Mouse (Mus musculus): ENCODE data around the gene Fam53b. TPM values are rescaled to one million over a fixed set of nuclear protein-coding genes. Genes with fewer than 3 reads are reported as not detected.

Fam53b gene
- polyA plus RNA-seq, 1 experiment from 2014 or later: 37.7 TPM

GRCm38 (mm10) chr7:132790447-132791219 lies 23.1 kb downstream of the Fam53b start:
- no peak for DNase-seq (ENCODE audit: low spot score)

GRCm38 (mm10) chr7:132788826-132789225 lies 24.9 kb downstream of the Fam53b start:
- no peak for DNase-seq (ENCODE audit: low spot score)

DNA sequence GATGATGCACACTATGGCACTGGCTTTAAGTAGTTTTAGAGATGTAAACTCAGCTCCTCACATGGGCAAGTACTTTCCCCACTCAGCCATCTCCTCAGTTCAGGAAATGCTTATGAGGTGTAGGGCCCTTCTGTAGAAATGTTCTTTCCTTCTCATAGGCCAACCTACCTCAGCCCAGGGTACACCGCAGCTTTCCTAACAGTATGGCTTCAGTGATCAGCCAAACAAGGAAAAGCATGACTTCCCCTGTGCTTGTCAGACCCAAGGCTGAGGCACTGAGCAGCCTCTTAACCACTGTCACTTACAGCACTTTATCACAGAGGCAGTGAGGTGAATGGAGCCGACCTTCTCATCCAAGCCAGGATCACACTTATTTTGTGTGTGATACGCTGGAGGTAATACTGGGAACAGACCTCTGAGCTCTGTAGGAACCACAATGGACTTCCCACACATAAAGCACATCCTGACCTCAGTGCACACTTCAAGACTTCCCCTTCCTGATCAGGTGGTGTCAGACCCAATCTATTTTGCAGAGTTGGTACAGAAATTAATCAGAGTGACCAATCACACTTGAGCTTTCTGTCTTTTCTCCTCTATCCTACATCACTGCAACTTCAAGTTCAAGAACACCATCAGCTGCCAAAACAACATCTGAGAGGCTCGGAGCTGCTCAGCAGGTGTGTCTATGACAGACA lies 26.0 kb downstream of the Fam53b start:
- DNase-seq (ENCODE audit: low spot score): no peak

DNA sequence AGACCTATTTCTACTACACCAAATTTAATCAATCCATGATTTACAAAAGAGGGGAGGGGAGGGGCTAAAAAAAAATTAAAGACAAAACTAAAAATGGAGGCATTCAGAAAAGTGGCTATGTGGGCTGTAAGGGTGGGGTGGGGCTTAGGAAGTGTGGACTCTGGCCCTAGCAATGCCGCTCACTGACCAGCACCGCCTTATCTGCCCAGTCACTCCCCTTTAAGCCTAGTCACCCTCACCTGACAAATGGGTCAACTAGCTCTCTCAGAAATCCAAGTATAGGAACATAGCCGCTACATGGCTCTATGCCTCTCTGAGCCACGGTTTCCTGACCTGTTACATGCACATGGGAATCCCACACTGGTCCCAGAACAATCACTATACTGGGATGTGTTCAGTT lies 26.7 kb downstream of the Fam53b start:
- no peak for DNase-seq (ENCODE audit: low spot score)

GRCm38 (mm10) chr7:132786522-132786921 lies 27.2 kb downstream of the Fam53b start:
- no peak for DNase-seq (ENCODE audit: low spot score)

DNA sequence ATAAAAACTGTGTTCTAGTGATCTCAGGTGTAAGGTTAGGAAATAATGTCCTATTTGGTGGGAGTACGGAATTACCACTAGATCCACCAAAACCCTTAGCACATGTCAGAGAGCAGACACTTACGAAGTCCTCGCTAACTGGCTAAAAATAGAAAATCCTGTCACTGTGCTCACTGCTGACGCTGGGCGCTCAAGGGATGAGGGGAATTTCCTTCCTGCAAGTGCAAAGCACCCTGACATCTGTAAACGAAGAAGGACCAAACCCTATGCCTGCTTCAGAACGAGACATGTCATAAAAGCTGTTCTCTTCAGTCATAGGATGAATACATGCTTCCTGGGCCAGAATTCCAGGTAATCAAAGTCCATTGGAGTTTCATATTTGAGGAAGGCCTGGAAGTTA lies 27.7 kb downstream of the Fam53b start:
- DNase-seq (ENCODE audit: low spot score): no peak

GRCm38 (mm10) chr7:132784101-132784500 lies 29.6 kb downstream of the Fam53b start:
- DNase-seq (ENCODE audit: low spot score): no peak

DNA sequence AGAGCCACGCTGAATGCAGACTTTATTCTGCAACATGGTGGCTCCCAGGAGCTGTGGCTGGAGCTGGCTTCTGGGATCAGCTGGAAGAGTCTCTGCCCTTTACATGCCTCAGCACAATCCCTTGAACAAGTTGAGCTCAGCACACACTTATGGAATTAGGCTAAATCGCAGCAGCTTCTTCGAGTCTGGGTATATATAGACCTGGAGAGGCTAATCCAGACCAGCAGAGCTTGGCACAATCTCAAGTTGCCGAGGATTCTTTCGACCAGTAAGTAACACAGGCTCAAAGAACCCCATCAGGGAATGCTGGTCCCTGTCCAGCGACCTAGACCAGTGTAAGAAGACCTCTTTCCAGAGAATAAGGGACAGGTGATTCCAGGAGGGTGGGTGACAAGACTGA lies 31.8 kb downstream of the Fam53b start:
- no peak for DNase-seq (ENCODE audit: low spot score)

DNA sequence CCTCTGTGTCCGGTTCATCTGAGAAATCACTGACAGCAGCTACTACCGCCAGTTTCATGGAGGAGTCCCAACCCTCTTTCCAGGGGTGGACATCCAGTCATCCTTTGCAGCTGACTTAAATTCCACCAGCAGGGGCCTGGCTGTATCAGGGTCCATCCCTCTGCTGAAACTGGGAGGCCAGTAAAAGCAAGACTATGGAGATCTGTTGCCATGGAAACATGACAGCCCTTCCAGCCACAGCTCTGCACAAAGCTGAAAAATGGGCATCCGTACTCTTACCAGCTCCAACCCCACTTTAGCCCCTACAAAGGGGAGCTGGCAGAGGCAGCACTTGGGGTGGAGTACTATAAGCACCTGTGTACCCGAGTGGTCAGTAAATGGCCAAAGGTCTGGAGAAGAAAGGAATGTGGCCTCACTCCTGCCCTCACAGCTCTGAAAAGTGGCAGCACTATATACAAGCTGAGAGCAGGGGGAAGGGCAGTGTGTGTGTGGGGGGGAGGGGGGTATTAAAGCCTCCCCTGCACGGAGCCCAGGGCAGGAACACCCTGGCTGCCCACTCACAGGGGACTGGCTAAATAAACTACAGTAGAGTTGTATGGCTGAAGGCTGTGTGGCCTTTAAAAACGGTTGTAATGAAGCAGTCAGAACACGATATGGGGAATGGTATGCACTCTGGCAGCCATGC lies 32.4 kb downstream of the Fam53b start:
- DNase-seq (ENCODE audit: low spot score): no peak

DNA sequence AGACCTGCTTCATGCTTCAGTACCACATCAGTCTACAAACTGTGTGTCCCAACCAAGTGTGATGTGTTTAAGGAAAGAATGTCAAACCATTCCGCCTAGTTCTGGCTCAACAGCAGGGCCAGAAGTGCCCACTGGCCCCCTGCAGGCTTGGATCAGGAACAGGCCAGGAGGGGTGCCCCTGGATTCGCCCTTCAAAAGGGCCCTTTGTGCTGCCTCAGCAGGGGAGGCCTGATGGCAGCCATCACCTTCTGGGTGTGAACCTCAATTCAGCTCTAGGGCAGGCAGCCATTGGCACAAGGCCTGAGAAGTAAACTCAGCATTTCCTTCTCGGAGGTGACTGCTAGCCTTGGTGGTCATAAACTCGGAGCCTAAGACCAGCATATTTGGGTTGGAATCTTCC lies 33.1 kb downstream of the Fam53b start:
- DNase-seq (ENCODE audit: low spot score): no peak

- DNase-seq (ENCODE audit: low spot score): no peak
Observed at GRCm38 (mm10) chr7:132778630-132779029, 35.1 kb downstream of the Fam53b start.

GRCm38 (mm10) chr7:132777728-132778453 lies 35.8 kb downstream of the Fam53b start:
- DNase-seq (ENCODE audit: low spot score): no peak

DNA sequence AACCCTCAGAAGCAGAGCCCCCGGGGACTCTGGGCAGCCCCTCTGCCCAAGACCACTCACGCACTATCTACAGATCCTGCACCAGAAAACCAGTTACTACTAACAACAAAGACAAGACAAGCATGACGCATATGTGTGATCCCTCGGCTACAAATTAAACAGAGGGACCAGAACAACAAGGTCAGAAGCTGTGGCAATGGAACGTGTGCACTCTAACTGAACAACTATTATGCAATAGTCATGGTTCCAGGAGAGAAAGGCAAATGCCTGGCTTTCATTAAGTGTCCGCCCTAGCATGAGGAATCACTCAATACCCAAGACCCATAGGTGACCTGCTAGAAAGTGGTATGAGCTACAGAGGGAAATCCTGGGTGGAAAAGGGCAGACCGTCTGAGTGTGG lies 36.6 kb downstream of the Fam53b start:
- no peak for DNase-seq (ENCODE audit: low spot score)

- DNase-seq (ENCODE audit: low spot score): no peak
Observed at GRCm38 (mm10) chr7:132776338-132777111, 37.2 kb downstream of the Fam53b start.

DNA sequence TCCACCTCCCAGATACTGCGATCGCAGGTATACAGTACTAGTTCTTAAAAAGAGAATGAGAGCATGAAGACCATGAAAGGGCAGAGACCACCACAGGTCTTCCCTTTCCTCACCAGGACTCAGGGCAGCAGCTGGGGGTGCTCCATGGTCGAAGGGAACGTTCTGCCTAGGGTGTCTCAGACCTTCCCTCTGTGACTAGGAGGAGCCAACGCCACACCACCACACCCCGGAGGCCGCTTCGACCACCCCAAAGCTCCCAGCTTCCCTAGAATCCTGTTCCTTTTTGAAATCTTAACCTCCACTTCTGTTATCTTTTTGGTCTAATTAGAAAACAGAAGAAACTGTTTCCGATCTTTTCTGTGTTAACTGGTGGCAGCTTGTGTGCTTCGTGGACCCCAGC lies 37.8 kb downstream of the Fam53b start:
- no peak for DNase-seq (ENCODE audit: low spot score)

GRCm38 (mm10) chr7:132775333-132775732 lies 38.4 kb downstream of the Fam53b start:
- DNase-seq (ENCODE audit: low spot score): no peak

DNA sequence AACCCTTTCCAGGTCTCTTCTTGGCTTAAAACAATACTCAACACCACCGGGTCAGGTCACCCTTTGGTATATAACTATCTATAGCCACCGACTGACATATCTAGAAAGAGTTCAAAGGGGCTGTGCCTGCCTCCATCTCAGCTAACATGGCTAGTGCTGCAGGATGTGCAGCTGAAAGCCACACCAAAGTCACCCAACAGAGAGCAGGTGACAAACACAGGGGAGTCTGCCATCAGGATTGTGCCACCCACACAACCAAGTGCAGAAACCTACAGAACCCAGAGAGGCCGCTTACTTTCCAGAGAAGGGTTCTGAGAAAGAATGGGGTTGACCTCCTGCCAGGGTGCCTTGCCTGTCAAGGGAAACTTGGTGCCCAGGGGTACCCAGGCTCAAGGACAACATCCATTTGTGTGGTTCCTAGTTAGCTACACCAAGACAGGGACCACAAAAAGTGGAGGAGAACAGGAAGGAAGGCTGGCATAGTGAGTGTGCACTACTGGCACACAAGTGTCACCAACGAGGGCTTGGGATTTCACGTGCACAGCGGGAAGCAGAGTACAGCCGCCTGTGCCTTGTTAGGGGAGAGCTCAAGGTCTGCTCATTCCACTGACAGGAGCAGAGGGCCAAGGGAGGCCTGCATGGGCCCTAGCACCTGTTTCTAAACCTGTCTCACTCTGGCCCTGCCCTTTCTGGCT lies 40.5 kb downstream of the Fam53b start:
- peak; percentile 77 for DNase-seq (ENCODE audit: low spot score)

GRCm38 (mm10) chr7:132772440-132772839 lies 41.2 kb downstream of the Fam53b start:
- peak; percentile 70 for DNase-seq (ENCODE audit: low spot score)

GRCm38 (mm10) chr7:132768498-132769344 lies 45.0 kb downstream of the Fam53b start:
- DNase-seq (ENCODE audit: low spot score): no peak

All from thymus, postnatal 0 days (tissue).